Mouse (Mus musculus): ENCODE measurements around the gene Odaph.

The Odaph gene

GRCm38 (mm10) chr5:91991191-91991937 is 4.1 kb downstream of the Odaph start:
- no peak for DNase-seq

GRCm38 (mm10) chr5:91993061-91993460 is 5.8 kb downstream of the Odaph start:
- DNase-seq = no peak

GRCm38 (mm10) chr5:91994546-91994945 is 7.3 kb downstream of the Odaph start:
- DNase-seq = no peak

- peak; percentile 61 for DNase-seq
These were observed 13.5 kb downstream of the Odaph start for GRCm38 (mm10) chr5:92000770-92001169.

- DNase-seq = peak; percentile 61
These were observed 15.7 kb downstream of the Odaph start for GRCm38 (mm10) chr5:92003011-92003410.

GRCm38 (mm10) chr5:92009827-92010226 is 22.6 kb downstream of the Odaph start:
- DNase-seq = no peak

GRCm38 (mm10) chr5:92011756-92012155 is 24.5 kb downstream of the Odaph start:
- DNase-seq = no peak

GRCm38 (mm10) chr5:92019960-92020359 is 32.7 kb downstream of the Odaph start:
- peak; percentile 12 for DNase-seq

- DNase-seq = peak; percentile 96
These were observed 55.4 kb downstream of the Odaph start for GRCm38 (mm10) chr5:92042377-92043348.

GRCm38 (mm10) chr5:92043783-92044182 is 56.5 kb downstream of the Odaph start, which contains the start of gene Cdkl2:
Cdkl2 (minus strand) TSS chr5:92043883.
- no peak for DNase-seq
